Mouse (Mus musculus) stomach, embryonic 14.5 days (tissue): ENCODE data around the gene Adk. TPM values are rescaled to one million over a fixed set of nuclear protein-coding genes. Genes with fewer than 3 reads are reported as not detected.

Source experiments
- ATAC-seq: fragments of 200-750 bp; cut with Nextera tagmentation; 2 replicates; pipeline ENCODE4 v1.8.0; 2017; ENCODE audit warnings: low read depth, moderate TSS enrichment; ENCODE audit not compliant: insufficient number of reproducible peaks, insufficient read depth, low FRiP score
- H3K27ac ChIP-seq: fragments of 300-500 bp; sonication (generic); 2 replicates; pipeline ENCODE4 v1.5.1; 2014; ENCODE audit warnings: mild to moderate bottlenecking, low read length, moderate library complexity, mixed read lengths
- H3K27me3 ChIP-seq: fragments of 300-500 bp; sonication (generic); 2 replicates; pipeline ENCODE4 v1.6.1; 2014; ENCODE audit warnings: low read length, control low read depth, mixed read lengths; ENCODE audit not compliant: control insufficient read depth, insufficient read depth
- H3K36me3 ChIP-seq: fragments of 300-500 bp; sonication (generic); 2 replicates; pipeline ENCODE4 v1.6.1; 2014; ENCODE audit warnings: mild to moderate bottlenecking, control low read depth, low read length, moderate library complexity, mixed read lengths; ENCODE audit not compliant: control insufficient read depth, insufficient read depth
- H3K4me1 ChIP-seq: fragments of 300-500 bp; sonication (generic); 2 replicates; pipeline ENCODE4 v1.6.1; 2014; ENCODE audit warnings: low read length, control low read depth, mixed read lengths; ENCODE audit not compliant: control insufficient read depth, insufficient read depth
- H3K4me2 ChIP-seq: fragments of 300-500 bp; sonication (generic); replicated peaks from 2 replicates; pipeline ENCODE4 v1.6.1; 2014; ENCODE audit warnings: low read depth, low read length, control low read depth
- H3K4me3 ChIP-seq: fragments of 300-500 bp; sonication (generic); 2 replicates; pipeline ENCODE4 v1.5.1; 2014; ENCODE audit warnings: low read depth, low read length, control low read depth
- H3K9ac ChIP-seq: fragments of 300-500 bp; sonication (generic); replicated peaks from 2 replicates; pipeline ENCODE4 v1.6.1; 2014; ENCODE audit warnings: low read depth, mild to moderate bottlenecking, control low read depth, low read length, moderate library complexity, mixed read lengths
- H3K9me3 ChIP-seq: fragments of 300-500 bp; sonication (generic); 2 replicates; pipeline ENCODE4 v1.6.1; 2016; ENCODE audit warnings: low read depth, low read length, control low read depth; ENCODE audit not compliant: control insufficient read depth
- WGBS: fragments of 180-500 bp; shearing (Covaris S2); extraction: QIAGEN DNeasy Blood & Tissue Kit; methylation state at CpG from one replicate; pipeline ENCODE4 v1.1.7; 2014; 5-methylcytosine and 5-hydroxymethylcytosine counted together
- polyA plus RNA-seq: library from polyadenylated mRNA; unstranded; fragments of >200 nt; fragmentation: Nextera tagmentation; extraction: Ambion mirVana; gene quantifications from 2 replicates; pipeline ENCODE4 v1.2.1, GENCODE M21; 2014

The Adk gene
- polyA plus RNA-seq, 1 experiment from 2014 or later = 139 TPM

GRCm38 (mm10) chr14:21200850-21201249 lies 148.5 kb downstream of the Adk start:
- no peak overlapping the region for H3K9ac ChIP-seq
- H3K27ac ChIP-seq = 0 out of 2 replicates have a peak overlapping the region, but pooled peaks have one; percentile 22
- 70% methylated on average over 3 of the region's 3 CpGs for WGBS

GRCm38 (mm10) chr14:21206472-21206871 lies 154.1 kb downstream of the Adk start:
- no peaks in the 10 kb centered on the region for H3K27me3 ChIP-seq
- H3K36me3 ChIP-seq = no peaks in the 10 kb centered on the region
- no peak overlapping the region for H3K4me3 ChIP-seq
- no peak overlapping the region for H3K27ac ChIP-seq
- H3K9me3 ChIP-seq = no peaks in the 10 kb centered on the region
- WGBS = 92% methylated on average over 4 of the region's 4 CpGs
- no peak overlapping the region for H3K9ac ChIP-seq
- no peaks in the 10 kb centered on the region for H3K4me1 ChIP-seq
- no peak overlapping the region for H3K4me2 ChIP-seq
- no peak for ATAC-seq

More at GRCm38 (mm10) chr14:21200850-21201249, 148.5 kb downstream of the Adk start:
- no peak overlapping the region for H3K4me3 ChIP-seq
- H3K9me3 ChIP-seq = no peaks in the 10 kb centered on the region
- H3K27me3 ChIP-seq = no peaks in the 10 kb centered on the region
- H3K36me3 ChIP-seq = no peaks in the 10 kb centered on the region
- H3K4me1 ChIP-seq = no peaks in the 10 kb centered on the region
- ATAC-seq = no peak
- no peak overlapping the region for H3K4me2 ChIP-seq

- Histone ChIP-seq H3K9me3 (no peaks in the 10 kb centered on the region), H3K9ac (no peak overlapping the region), H3K4me1 (no peaks in the 10 kb centered on the region), H3K4me3 (no peak overlapping the region), H3K36me3 (no peaks in the 10 kb centered on the region), H3K4me2 (no peak overlapping the region), H3K27me3 (no peaks in the 10 kb centered on the region), H3K27ac (no peak overlapping the region)
- 51% methylated on average over 5 of the region's 5 CpGs for WGBS
- no peak for ATAC-seq
Measured at GRCm38 (mm10) chr14:21221574-21222138, 169.3 kb downstream of the Adk start.

GRCm38 (mm10) chr14:21222206-21222605 lies 169.8 kb downstream of the Adk start:
- Histone ChIP-seq H3K4me1 (no peaks in the 10 kb centered on the region), H3K4me3 (no peak overlapping the region), H3K36me3 (no peaks in the 10 kb centered on the region), H3K27ac (no peak overlapping the region), H3K4me2 (no peak overlapping the region), H3K9me3 (no peaks in the 10 kb centered on the region), H3K9ac (no peak overlapping the region), H3K27me3 (no peaks in the 10 kb centered on the region)
- 65% methylated on average over 3 of the region's 3 CpGs for WGBS
- ATAC-seq = no peak

- no peak overlapping the region for H3K4me2 ChIP-seq
- no peaks in the 10 kb centered on the region for H3K27me3 ChIP-seq
- no peak overlapping the region for H3K27ac ChIP-seq
- H3K4me1 ChIP-seq = no peaks in the 10 kb centered on the region
- no peak overlapping the region for H3K4me3 ChIP-seq
- ATAC-seq = no peak
- no peak overlapping the region for H3K9ac ChIP-seq
- WGBS = 86% methylated on average over 6 of the region's 6 CpGs
- H3K9me3 ChIP-seq = no peaks in the 10 kb centered on the region
- no peaks in the 10 kb centered on the region for H3K36me3 ChIP-seq
Measured at GRCm38 (mm10) chr14:21223456-21223855, 171.1 kb downstream of the Adk start.

GRCm38 (mm10) chr14:21223971-21224635 lies 171.7 kb downstream of the Adk start:
- Histone ChIP-seq H3K4me2 (no peak overlapping the region), H3K36me3 (no peaks in the 10 kb centered on the region), H3K4me3 (no peak overlapping the region), H3K27me3 (no peaks in the 10 kb centered on the region), H3K9ac (no peak overlapping the region), H3K27ac (no peak overlapping the region), H3K9me3 (no peaks in the 10 kb centered on the region), H3K4me1 (no peaks in the 10 kb centered on the region)
- WGBS = 84% methylated on average over 3 of the region's 3 CpGs
- ATAC-seq = no peak

- Histone ChIP-seq H3K9me3 (no peaks in the 10 kb centered on the region), H3K4me3 (no peak overlapping the region), H3K27ac (no peak overlapping the region), H3K4me1 (no peaks in the 10 kb centered on the region), H3K27me3 (no peaks in the 10 kb centered on the region), H3K36me3 (no peaks in the 10 kb centered on the region), H3K4me2 (no peak overlapping the region), H3K9ac (no peak overlapping the region)
- ATAC-seq = no peak
- 85% methylated on average over 2 of the region's 2 CpGs for WGBS
Measured at GRCm38 (mm10) chr14:21237051-21237450, 184.7 kb downstream of the Adk start.

GRCm38 (mm10) chr14:21241105-21241504 lies 188.7 kb downstream of the Adk start:
- no peaks in the 10 kb centered on the region for H3K4me1 ChIP-seq
- H3K9me3 ChIP-seq = no peaks in the 10 kb centered on the region
- ATAC-seq = no peak
- no peaks in the 10 kb centered on the region for H3K36me3 ChIP-seq
- no peak overlapping the region for H3K4me3 ChIP-seq
- 58% methylated on average over 5 of the region's 5 CpGs for WGBS
- no peak overlapping the region for H3K9ac ChIP-seq
- no peaks in the 10 kb centered on the region for H3K27me3 ChIP-seq
- no peak overlapping the region for H3K4me2 ChIP-seq
- no peak overlapping the region for H3K27ac ChIP-seq

GRCm38 (mm10) chr14:21251386-21251785 lies 199.0 kb downstream of the Adk start:
- Histone ChIP-seq H3K4me1 (peaks cover 9% of the 10 kb centered on the region), H3K4me3 (no peak overlapping the region), H3K4me2 (no peak overlapping the region), H3K27ac (no peak overlapping the region), H3K36me3 (no peaks in the 10 kb centered on the region), H3K9me3 (no peaks in the 10 kb centered on the region), H3K27me3 (no peaks in the 10 kb centered on the region), H3K9ac (no peak overlapping the region)
- 88% methylated on average over 5 of the region's 5 CpGs for WGBS
- ATAC-seq = no peak
